Mouse (Mus musculus) small intestine, adult 2 months (tissue): ENCODE measurements around the gene Shmt2. TPM values are rescaled to one million over a fixed set of nuclear protein-coding genes. Genes with fewer than 3 reads are reported as not detected.

Experiments
- H3K27ac ChIP-seq: fragments of 200-500 bp; 2 replicates; pipeline ENCODE4 v1.5.1; 2012; ENCODE audit warnings: low read depth, low read length, control low read depth, inconsistent platforms; ENCODE audit not compliant: insufficient read depth
- H3K27me3 ChIP-seq: fragments of 200-500 bp; 2 replicates; pipeline ENCODE4 v1.6.1; 2012; ENCODE audit warnings: mild to moderate bottlenecking, moderate library complexity, low read length, inconsistent platforms; ENCODE audit not compliant: control insufficient read depth, insufficient read depth
- H3K36me3 ChIP-seq: fragments of 200-500 bp; 2 replicates; pipeline ENCODE4 v1.6.1; 2012; ENCODE audit warnings: mild to moderate bottlenecking, low read length, control low read depth, inconsistent platforms; ENCODE audit not compliant: control insufficient read depth, insufficient read depth
- H3K4me1 ChIP-seq: fragments of 200-500 bp; 2 replicates; pipeline ENCODE4 v1.6.1; 2012; ENCODE audit warnings: low read length, inconsistent platforms, mixed read lengths; ENCODE audit not compliant: control insufficient read depth, insufficient read depth, insufficient read length
- H3K4me3 ChIP-seq: fragments of 200-500 bp; 2 replicates; pipeline ENCODE4 v1.5.1; 2012; ENCODE audit warnings: low read depth, mild to moderate bottlenecking, control low read depth, inconsistent platforms, low read length, moderate library complexity
- CTCF ChIP-seq: fragments of 200-500 bp; IDR thresholded peaks from 2 replicates; pipeline ENCODE4 v1.5.1; 2012; ENCODE audit warnings: low read depth, mild to moderate bottlenecking, control low read depth, inconsistent platforms, low read length, moderate library complexity, mixed read lengths; ENCODE audit not compliant: insufficient replicate concordance, insufficient read length; ENCODE audit errors: extremely low read depth
- POLR2A ChIP-seq: fragments of 200-500 bp; IDR thresholded peaks from 2 replicates; pipeline ENCODE4 v1.6.1; 2012; ENCODE audit warnings: low read depth, mild to moderate bottlenecking, control low read depth, inconsistent platforms, low read length, moderate library complexity
- WGBS: fragments of 180-500 bp; shearing (Covaris S2); methylation state at CpG from one replicate; pipeline ENCODE4 v1.1.7; 2018; 5-methylcytosine and 5-hydroxymethylcytosine counted together
- polyA plus RNA-seq: library from polyadenylated mRNA; depleted of rRNA; stranded (reverse); fragments of >200 nt; gene quantifications from 2 replicates; pipeline ENCODE4 v1.2.3, GENCODE M21; 2012

The Shmt2 gene
- polyA plus RNA-seq, 1 experiment: 49.6 TPM

GRCm38 (mm10) chr10:127488856-127489255 lies 33.4 kb downstream of the Shmt2 start:
- Histone ChIP-seq H3K4me3 (no peak overlapping the region), H3K36me3 (peaks cover 61% of the 10 kb centered on the region), H3K27me3 (no peaks in the 10 kb centered on the region), H3K27ac (no peak overlapping the region), H3K4me1 (no peaks in the 10 kb centered on the region)
- WGBS: 91% methylated on average over 7 of the region's 7 CpGs
- no peak for TF ChIP-seq POLR2A
- no peak for TF ChIP-seq CTCF

GRCm38 (mm10) chr10:127485235-127485634 lies 37.0 kb downstream of the Shmt2 start:
- H3K4me1 ChIP-seq: no peaks in the 10 kb centered on the region
- no peak overlapping the region for H3K4me3 ChIP-seq
- WGBS: 88% methylated on average over 10 of the region's 10 CpGs
- TF ChIP-seq POLR2A (no peak), CTCF (no peak)
- H3K36me3 ChIP-seq: peaks cover 42% of the 10 kb centered on the region
- H3K27ac ChIP-seq: no peak overlapping the region
- H3K27me3 ChIP-seq: no peaks in the 10 kb centered on the region

- H3K4me3 ChIP-seq: no peak overlapping the region
- no peaks in the 10 kb centered on the region for H3K27me3 ChIP-seq
- WGBS: 70% methylated on average over 19 of the region's 19 CpGs
- peaks cover 26% of the 10 kb centered on the region for H3K36me3 ChIP-seq
- H3K27ac ChIP-seq: no peak overlapping the region
- TF ChIP-seq POLR2A (no peak), CTCF (no peak)
- no peaks in the 10 kb centered on the region for H3K4me1 ChIP-seq
Observed at GRCm38 (mm10) chr10:127480833-127481813, 41.1 kb downstream of the Shmt2 start.

- WGBS: 92% methylated on average over 4 of the region's 4 CpGs
- Histone ChIP-seq H3K27me3 (no peaks in the 10 kb centered on the region), H3K4me1 (no peaks in the 10 kb centered on the region), H3K4me3 (no peak overlapping the region), H3K36me3 (peaks cover 16% of the 10 kb centered on the region), H3K27ac (no peak overlapping the region)
- no peak for TF ChIP-seq CTCF
- TF ChIP-seq POLR2A: no peak
Observed at GRCm38 (mm10) chr10:127479131-127479530, 43.1 kb downstream of the Shmt2 start.

GRCm38 (mm10) chr10:127477301-127477700 lies 44.9 kb downstream of the Shmt2 start:
- no peak for TF ChIP-seq POLR2A
- no peak for TF ChIP-seq CTCF
- H3K4me1 ChIP-seq: no peaks in the 10 kb centered on the region
- H3K27ac ChIP-seq: no peak overlapping the region
- peaks cover 25% of the 10 kb centered on the region for H3K36me3 ChIP-seq
- no peaks in the 10 kb centered on the region for H3K27me3 ChIP-seq
- 89% methylated on average over 7 of the region's 7 CpGs for WGBS
- no peak overlapping the region for H3K4me3 ChIP-seq

- H3K4me1 ChIP-seq: no peaks in the 10 kb centered on the region
- TF ChIP-seq CTCF (no peak), POLR2A (no peak)
- peaks cover 28% of the 10 kb centered on the region for H3K36me3 ChIP-seq
- H3K27ac ChIP-seq: no peak overlapping the region
- H3K27me3 ChIP-seq: no peaks in the 10 kb centered on the region
- H3K4me3 ChIP-seq: no peak overlapping the region
- 90% methylated on average over 3 of the region's 3 CpGs for WGBS
Observed at GRCm38 (mm10) chr10:127476541-127476940, 45.7 kb downstream of the Shmt2 start.

GRCm38 (mm10) chr10:127475175-127475574 lies 47.1 kb downstream of the Shmt2 start:
- TF ChIP-seq CTCF (no peak), POLR2A (no peak)
- WGBS: 97% methylated on average over 4 of the region's 4 CpGs
- Histone ChIP-seq H3K36me3 (peaks cover 28% of the 10 kb centered on the region), H3K27me3 (no peaks in the 10 kb centered on the region), H3K4me1 (no peaks in the 10 kb centered on the region), H3K4me3 (no peak overlapping the region), H3K27ac (no peak overlapping the region)
